Mouse (Mus musculus): ENCODE results near the gene Timm9.
A peak's percentile ranks its signal among the peaks of the same experiment; 100 is the strongest.

Gene Timm9

GRCm38 (mm10) chr12:71136130-71136973, at the start of gene Timm9, which contains the start of gene 2700049A03Rik:
Timm9 (minus strand) TSS chr12:71136684.
2700049A03Rik (plus strand) TSS chr12:71136848.
- DNase-seq = peak; percentile 72 to 75

DNA sequence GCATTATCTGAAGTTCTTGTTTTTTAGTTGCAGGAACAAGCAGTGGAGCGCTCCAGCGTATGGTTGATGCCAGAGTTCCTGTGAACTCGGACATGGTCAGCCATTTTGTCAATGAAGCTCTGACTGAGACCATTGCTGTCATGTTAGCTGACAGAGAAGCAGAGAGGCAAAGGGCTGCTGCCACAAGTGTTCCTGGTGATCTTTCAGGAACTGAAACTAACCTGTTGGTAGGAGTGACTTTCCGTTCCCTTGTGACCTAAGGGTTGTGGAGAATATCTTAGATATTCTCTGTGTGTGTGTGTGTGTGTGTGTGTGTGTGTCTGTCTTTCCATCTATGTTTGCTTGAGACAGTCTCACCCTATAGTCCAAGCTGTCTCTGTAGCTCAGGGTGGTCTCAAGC, 47.9 kb upstream of the Timm9 start:
- no peak for DNase-seq

- no peak for DNase-seq
Measured at GRCm38 (mm10) chr12:71183736-71184135, 47.3 kb upstream of the Timm9 start.

DNA sequence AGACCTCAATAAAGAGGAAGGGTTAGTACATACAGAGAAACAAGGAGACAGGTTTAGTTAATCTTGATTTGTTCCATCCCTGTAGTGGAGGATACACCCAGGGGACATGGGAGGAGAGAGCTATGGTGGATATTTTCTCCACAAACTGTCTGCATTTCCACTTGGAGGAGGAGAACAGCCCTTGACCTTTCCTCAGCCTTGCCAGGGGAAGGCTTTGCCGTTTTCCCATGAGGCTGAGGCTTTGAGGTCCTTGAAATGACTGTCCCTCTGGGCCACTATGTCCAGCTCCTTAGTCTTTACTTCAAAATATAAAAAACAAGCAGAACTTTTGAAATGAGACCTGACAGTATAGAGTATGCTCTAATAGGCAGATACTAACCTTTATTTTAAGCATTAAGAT, 33.4 kb upstream of the Timm9 start:
- no peak for DNase-seq

DNA sequence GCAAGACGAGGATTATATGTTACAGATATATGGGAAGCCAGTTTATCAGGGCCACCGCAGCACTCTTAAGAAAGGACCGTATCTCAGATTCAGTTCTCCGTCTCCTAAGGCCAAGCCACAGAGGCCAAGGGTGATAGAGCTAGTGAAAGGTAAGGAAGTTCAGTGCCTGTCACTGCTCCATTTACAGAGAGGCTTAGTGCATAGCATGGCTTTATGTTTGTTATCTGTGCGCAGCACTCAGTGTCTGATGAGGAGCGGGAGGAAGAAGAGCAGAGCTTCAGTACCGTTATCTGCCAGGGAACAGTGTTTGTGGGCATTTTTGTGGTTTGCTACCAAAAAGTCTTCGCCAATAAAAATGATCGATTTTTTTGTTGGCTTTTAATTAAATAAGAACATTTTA, 27.9 kb upstream of the Timm9 start:
- no peak for DNase-seq

GRCm38 (mm10) chr12:71157974-71158373, 21.5 kb upstream of the Timm9 start:
- DNase-seq = peak in 1 of 2 experiments; percentile 19

DNA sequence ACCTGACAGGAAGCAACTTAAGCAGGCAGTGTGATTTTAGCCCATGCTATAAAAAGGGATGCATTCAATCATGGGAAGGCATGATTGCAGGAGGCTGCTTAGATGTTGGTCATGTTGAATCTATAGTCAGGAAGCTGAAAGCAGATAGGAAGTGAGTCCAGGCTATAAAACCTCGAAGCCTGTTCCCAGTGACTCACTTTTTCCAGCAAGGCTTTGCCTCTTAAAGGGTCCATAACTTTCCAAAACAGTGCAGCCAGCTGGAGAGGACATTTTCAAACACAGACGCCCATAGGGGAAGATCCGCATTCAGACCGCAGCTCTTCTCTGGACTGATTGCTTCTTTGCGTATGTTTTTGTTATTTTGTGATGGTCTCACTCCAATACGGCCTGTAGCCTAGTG, 18.5 kb upstream of the Timm9 start:
- DNase-seq = no peak

DNA sequence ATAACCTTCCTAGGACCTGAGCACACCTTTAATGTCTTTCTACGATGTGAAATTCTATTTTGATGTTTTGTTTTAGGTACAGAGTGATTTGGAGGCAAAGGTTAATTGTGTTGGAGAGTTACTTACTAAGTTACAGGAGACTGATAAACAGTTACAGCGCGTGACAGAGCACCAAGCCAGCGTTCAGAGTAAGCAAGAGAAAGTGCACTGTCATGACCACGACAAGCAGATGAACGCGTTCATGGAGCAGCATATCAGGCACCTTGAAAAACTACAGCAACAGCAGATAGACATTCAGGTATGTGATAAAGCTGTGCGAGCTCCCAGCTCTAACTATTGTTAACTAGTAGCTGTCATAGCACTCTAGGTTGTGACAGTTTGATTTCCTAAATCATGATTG, 13.7 kb upstream of the Timm9 start:
- DNase-seq = no peak

DNA sequence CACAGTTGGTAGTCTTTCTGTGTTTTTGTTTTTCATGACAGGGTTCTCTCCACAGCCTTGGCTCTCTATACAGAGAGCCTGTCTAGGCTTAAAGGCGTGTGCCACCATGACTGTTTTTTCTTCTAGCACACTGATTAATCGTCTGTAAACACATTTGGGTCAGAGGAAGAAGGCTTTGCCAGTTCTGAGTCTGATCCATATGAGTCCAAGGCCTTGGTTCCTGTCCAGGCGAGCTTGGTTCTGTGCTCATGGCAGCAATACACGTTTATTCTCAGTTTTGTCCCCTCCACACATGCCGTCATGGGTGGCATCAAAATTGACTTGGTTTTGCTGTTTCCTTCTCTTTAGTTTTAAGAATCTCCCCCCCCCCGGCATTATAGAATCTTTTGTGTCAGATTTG, 13.0 kb upstream of the Timm9 start:
- no peak for DNase-seq

DNA sequence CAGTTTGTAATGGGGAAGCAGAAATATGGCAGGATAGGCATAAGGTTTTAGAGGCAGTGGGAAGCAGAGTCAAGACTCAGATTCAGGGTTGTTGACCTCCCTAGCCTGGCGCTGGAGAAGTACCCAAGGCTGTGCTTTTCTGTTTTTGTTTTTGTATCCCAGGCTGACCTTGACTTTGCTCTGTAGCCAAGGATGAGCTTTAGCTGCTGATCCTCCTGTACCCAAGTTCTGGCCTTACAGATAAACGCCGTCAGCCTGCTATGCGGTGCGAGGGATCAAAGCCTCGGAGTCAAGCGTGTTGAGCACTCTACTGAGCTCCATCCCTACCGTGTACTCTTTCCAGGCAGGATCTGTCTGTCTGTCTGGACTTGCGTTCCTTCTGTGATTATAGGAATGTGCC, 12.3 kb upstream of the Timm9 start:
- no peak for DNase-seq

DNA sequence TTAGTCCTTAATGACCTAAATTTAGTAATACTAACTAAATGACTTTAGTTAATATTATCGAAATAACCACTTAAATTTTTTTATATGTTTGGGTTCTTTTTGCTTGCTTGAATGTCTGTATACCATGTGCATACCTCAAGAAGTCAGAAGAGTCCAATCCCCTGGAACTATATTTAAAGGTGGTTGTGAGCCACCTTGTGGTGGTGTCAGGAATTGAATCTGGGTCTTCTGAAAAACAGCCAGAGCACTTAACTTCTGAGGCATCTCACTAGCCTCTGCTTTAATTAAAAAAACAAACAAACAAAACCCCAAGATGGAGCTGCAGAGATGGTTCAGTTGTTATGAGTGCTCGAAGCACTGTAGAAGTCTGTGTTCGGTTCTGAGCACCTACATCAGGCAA, 11.2 kb upstream of the Timm9 start:
- peak; percentile 19 to 32 for DNase-seq

GRCm38 (mm10) chr12:71141189-71141588, 4.7 kb upstream of the Timm9 start:
- no peak for DNase-seq

- DNase-seq = peak in 1 of 2 experiments; percentile 15
Measured at GRCm38 (mm10) chr12:71139258-71139828, 2.9 kb upstream of the Timm9 start.

DNA sequence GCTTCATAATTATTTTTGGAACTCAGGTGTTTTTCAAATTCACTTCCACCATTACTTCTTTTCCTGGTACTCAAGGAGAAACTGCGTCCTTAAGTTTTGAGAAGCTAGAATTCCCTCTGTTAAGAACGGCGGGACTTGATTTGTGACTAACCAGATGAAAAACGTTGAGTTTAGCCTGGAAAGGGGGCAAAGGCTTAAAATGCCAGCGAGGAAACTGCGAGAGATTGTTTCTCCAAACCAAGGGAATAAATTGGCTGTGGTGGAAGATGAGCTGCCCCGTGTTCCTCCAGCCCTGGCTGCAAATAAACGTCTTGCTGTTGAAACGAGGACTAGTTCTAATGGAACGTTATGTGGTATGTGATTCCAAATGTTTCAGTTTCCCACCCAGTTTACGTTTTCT, 1.2 kb upstream of the Timm9 start:
- no peak for DNase-seq

DNA sequence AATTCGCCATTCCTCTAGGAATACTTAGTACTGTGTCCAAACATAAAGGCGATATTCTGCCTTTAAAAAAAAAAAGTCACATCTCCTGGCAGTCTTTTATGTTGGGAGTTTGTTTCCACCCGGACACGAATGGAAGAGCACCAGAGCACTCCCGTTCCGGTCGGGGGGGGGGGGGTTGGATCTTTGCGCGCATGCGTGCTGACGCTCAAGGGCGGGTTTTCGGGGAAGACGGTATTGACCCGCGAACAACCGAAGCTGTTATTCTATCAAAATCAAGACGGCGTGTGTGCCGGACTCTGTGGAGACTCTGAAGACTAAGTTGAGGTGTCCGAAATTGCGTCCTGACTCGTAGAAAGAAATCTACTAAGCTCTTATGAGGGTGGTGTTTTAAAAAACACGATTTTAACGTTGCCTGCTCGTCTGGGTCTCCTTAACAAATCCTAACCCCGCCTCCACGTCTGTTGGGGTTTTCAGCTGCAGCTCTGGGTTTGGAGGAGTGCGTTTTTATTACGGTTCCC, 549 bp upstream of the Timm9 start:
- peak; percentile 72 to 76 for DNase-seq

- DNase-seq = no peak
Measured at GRCm38 (mm10) chr12:71135581-71135980, 903 bp downstream of the Timm9 start.

DNA sequence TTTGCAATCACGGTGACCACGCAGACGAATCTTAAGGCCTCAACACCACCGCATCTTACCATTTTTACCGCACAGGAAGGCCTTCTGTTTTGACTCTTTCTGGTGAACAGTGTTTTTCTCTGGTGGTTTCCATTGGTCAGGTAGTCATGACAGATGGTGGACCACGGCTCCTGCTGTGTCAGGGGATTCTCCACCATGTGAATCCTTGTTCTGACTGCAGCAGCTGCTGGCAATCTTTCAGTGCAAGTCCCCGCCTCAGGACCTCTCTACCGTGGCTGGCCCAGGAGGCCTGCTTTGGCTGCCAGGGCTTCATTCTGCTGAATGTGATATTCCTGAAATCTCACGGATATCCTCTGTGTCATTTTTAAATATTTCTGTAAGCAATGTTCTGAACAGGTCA, 13.2 kb downstream of the Timm9 start:
- DNase-seq = no peak

- DNase-seq = no peak
Measured at GRCm38 (mm10) chr12:71122731-71123130, 13.8 kb downstream of the Timm9 start.

DNA sequence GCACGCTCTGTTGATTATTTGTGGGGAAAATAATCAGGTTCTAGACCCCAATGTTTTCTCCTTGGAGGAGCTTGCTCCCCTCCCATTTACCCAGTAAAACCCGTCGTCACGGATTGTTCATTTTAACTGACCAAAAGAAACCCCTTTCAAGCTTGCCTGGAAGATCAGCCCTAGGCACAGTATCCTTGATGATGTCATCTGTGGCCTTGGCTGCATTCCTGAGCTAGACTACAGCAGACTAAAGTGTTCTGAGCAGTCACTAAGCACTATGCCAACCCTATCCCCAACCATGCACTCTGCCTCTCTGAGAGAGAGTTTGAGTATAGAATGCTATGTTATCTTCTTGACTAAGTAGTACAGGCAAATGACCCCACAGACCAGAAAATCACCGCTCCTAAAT, 20.1 kb downstream of the Timm9 start:
- DNase-seq = no peak

- peak; percentile 74 to 77 for DNase-seq
Measured at GRCm38 (mm10) chr12:71113675-71114288, 22.7 kb downstream of the Timm9 start.

GRCm38 (mm10) chr12:71113074-71113473, 23.4 kb downstream of the Timm9 start:
- DNase-seq = no peak

DNA sequence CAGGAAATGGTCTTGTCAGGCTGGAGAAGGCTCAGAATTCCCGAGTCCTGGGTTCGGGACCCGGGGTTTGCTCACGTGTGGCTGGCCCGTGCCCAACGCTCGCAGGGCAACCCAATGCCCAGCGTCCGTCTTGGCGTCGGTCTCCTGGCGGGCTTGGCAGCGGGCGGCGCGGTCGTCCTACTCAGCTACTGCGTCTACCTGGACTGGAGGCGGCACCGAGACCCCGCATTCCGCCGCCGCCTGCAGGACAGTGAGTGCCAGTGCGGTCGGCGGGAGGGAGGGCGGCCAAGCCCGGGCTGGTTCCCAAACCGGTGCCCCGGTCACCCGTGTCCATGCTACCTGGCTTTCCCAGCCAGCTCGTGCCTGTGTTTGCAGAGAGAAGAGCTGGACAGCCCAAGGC, 25.2 kb downstream of the Timm9 start, which contains the start of gene Tomm20l:
Gene Tomm20l (plus strand): TSS at position 98 of the 400 bp plus-strand sequence.
- DNase-seq = peak; percentile 55 to 71

DNA sequence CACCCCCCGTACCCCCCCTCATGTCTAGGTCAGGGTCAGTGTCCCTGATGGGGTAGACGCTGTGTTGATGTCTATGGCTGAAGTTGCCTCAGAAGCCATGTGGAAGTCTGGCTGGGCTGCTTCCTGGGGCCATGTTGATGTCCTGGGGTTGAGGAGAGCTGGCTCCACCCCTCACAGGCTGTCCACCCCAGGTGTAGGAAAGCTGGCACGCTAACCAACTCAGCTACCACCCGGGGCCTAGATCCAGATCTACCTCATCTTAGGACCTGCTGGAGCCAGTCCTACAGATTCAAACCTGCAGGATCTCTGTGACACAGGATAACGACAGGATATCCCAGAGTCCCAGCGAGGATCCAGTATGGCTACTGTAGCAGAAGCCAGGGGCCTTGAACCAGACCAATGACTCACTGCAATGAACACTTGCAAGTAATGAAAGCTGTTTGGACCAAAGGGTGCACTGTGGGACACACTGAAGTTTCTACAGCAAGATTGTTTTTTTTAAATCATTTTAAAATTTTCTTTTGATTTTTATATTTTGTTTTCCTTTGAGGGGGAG, 29.2 kb downstream of the Timm9 start:
- no peak for DNase-seq

Measured in lung, adult 18-20 months (tissue).